Mouse (Mus musculus) bone marrow, adult 2 months (tissue): ENCODE measurements around the gene Ttc32.

ENCODE experiments used
- CTCF ChIP-seq: fragments of 200-500 bp; IDR thresholded peaks from 2 replicates; pipeline ENCODE4 v1.5.1; 2011; ENCODE audit warnings: low read length, control low read depth; ENCODE audit not compliant: control insufficient read depth, insufficient read depth
- POLR2A ChIP-seq: fragments of 200-500 bp; IDR thresholded peaks from 2 replicates; pipeline ENCODE4 v1.6.1; 2011; ENCODE audit warnings: low read depth, mild to moderate bottlenecking, control low read depth, low read length, borderline replicate concordance; ENCODE audit not compliant: control insufficient read depth

- TF ChIP-seq CTCF (no peak), POLR2A (no peak)
Measured at GRCm38 (mm10) chr12:8998318-8998717, 31.5 kb upstream of the Ttc32 start.
